Mouse (Mus musculus): ENCODE data around the gene Rfng. TPM values are rescaled to one million over a fixed set of nuclear protein-coding genes. Genes with fewer than 3 reads are reported as not detected.
"Not testable (repeated sequence)": the region's sequence is repeated elsewhere in the genome, so short reads cannot be mapped to it uniquely, and the experiment has no call there.

The Rfng gene
- total RNA-seq, 2 experiments from 2014 or later = 13.2 to 13.3 TPM

GRCm38 (mm10) chr11:120773463-120774190, 10.4 kb downstream of the Rfng start:
- DNase-seq = no peak

- DNase-seq = no peak
Observed at GRCm38 (mm10) chr11:120772749-120773148, 11.3 kb downstream of the Rfng start.

GRCm38 (mm10) chr11:120768206-120768605, 15.8 kb downstream of the Rfng start:
- no peak for DNase-seq

DNA sequence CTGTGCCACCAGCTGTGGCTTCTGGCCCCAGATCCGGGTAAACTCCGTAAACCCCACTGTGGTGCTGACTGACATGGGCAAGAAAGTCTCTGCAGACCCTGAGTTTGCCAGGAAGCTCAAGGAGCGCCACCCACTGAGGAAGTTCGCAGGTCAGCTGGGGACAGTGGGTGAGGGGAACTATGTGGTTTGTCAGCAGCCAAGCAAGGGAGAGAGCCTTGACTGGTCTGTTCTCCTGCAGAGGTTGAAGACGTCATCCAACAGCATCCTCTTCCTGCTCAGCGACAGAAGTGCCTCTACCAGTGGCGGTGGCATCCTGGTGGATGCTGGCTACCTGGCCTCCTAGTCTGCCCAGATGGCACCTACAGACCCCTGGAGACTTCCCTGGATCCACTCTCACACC, 17.0 kb downstream of the Rfng start:
- not testable (repeated sequence) for DNase-seq

GRCm38 (mm10) chr11:120763121-120763999, 20.6 kb downstream of the Rfng start:
- not testable (repeated sequence) for DNase-seq

GRCm38 (mm10) chr11:120762672-120763041, 21.4 kb downstream of the Rfng start, which contains the start of gene Hmga1b:
Gene Hmga1b (plus strand): TSS chr11:120762794.
- DNase-seq = not testable (repeated sequence)

DNA sequence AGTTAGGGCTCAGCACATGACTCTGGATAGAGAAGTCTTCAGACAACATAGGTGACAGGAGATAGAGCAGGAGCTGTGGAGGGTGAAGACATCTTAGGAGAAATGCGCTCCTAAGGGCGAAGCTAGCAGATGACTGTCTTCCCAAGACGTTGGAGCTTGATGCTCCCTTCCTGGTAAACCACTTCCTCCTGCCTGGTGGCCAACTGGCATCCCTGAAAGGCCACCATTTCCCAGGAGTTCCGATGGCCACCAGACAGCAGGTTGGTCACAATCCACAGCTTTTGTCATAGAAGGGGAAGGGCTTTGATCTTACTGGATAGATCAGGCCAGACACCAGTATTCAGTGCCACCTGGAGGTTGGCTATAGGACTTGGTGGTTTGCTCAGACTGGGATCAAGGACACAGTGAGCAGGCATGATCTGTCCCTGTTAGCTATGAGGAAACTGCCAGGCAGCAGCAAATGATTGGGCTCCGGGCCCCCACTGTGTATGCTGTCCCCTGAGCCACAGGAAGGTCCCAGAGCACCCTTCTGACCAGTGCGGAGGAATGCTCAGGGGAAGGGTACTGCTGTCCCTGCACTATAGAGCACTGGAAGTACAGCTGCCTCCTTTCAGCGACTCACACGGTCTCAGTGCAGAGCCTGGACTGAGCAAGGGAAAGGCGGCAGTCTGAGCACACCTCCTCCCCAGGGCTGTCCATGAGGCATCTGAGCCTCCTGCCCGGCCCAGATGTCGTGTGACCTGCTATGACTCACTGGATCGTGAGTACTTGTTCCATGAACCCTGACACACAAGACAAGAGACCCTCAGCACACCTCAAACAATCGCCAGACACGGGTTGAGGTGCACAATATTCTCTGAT, 22.0 kb downstream of the Rfng start:
- no peak for DNase-seq

- no peak for DNase-seq
Observed at GRCm38 (mm10) chr11:120760236-120760635, 23.8 kb downstream of the Rfng start.

DNA sequence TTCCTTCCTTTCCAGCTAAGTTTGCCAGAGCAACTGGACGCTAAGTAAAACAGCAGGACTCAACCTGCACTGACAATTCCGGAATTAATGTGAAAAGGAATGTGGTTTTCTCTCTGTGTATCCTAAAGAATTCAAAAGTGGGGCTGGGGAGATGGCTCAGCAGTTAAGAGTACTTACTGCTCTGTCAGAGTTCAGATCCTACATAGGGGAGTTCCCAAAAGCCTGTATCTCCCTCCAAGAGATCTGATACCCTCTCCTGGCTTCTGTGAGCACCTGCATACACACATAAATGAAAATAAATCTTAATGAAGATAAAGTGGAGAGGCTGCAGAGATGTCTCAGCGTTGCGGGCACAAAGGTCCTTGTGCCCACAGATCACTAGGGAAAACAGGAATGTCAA, 32.4 kb downstream of the Rfng start:
- no peak for DNase-seq

DNA sequence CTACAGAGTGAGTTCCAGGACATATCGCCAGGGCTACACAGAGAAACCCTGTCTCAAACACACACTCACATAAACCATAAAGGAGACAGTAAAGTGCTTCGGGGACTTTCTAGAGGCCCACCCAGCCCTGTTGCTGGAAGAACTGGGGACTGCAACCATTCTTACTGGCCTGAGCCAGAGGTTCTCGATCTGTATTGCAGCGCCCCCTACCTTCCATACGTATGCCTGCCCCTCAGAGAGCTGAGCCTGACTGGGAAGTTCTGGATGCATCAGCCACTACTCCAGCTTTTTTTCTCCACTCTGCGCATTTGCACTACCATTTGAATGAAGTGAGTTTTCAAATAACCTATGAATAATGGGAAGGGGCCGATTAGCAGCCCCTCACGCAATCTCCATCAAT, 34.6 kb downstream of the Rfng start:
- peak; percentile 28 for DNase-seq

DNA sequence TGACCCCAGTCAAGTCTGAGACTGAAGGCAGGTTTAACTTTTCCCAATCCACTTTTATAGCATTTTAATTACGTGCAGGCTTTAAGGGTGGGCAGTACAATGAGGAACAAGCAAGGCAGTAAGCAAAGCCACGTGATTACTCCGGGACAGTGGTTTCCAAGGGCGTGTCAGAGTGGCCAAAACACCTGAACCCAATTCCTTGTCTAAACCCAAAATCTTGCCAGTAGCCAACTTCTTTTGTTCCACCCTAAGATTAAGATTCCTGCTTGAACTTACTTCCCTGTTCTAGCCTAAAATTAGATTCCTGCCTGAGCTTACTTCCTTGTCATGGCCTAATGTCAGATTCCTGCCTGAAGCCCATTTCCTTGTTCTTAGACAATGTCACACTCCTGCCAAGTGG, 36.0 kb downstream of the Rfng start:
- DNase-seq = no peak

GRCm38 (mm10) chr11:120744121-120744701, 39.8 kb downstream of the Rfng start:
- no peak for DNase-seq

DNA sequence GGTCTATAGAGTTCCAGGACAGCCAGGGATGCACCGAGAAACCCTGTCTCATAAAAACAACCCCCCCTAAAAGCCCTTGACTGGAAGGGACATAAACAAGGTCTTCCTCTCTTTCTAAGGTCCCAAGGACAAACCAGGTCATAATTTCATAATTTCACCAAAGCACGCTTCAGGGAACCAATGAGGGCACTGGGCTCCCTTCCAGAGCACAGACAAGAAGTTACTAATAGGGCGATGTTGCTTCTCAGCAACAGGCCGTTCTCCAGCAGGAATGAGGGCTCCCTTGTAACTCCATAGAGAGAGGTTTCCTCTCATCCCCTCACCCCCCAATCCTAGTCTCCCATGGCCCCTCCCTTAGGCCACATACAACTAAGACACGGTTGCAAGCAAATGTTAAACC, 43.0 kb downstream of the Rfng start:
- DNase-seq = no peak

DNA sequence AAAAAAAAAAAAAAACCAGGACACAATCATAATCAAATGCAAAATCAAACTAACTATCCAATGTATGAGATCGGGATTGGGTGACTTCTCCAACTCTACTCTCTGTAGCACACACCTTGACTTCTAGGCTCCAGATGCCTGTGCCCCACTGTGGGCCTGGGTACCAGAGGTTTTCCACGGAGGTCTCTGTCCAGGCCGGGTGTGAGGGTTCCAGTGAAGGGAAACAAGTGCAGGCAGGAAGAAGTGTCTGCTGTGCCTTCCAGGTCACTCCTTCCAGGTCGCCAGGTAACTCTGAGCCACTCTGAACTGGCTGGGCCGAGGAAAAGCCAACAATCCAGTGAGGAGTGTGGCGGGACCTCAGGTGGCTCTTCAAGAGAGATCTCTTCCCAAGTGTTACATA, 47.6 kb downstream of the Rfng start:
- DNase-seq = no peak

- peak; percentile 61 for DNase-seq
Observed at GRCm38 (mm10) chr11:120733521-120733920, 50.5 kb downstream of the Rfng start.

GRCm38 (mm10) chr11:120731858-120732680, 51.9 kb downstream of the Rfng start, which contains the start of gene Cbr2:
Gene Cbr2 (minus strand): TSS chr11:120732114.
- peak; percentile 57 for DNase-seq

DNA sequence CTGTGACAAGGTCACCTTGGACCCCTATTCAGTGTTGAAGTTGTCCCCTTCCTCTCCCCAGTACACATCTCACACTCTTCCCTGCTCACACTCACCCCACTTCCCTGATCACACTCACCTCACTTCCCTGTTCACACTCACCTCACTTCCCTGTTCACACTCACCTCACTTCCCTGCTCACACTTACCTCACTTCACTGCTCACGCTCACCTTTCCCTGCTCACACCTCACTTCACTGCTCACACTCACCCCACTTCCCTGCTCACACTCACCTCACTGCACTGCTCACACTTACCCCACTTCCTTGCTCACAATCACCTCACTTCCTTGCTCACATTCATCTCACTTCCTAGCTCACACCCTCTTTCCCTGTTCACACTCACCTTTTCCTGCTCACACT, 52.6 kb downstream of the Rfng start:
- DNase-seq = no peak
